Mouse (Mus musculus): ENCODE data around the gene Tmed3. TPM values are rescaled to one million over a fixed set of nuclear protein-coding genes. Genes with fewer than 3 reads are reported as not detected.

Tmed3 gene
- 82.4 and 87.7 TPM in 2 replicates for polyA plus RNA-seq (2012; rRNA removed)

- WGBS: 1% methylated on average over 52 of the region's 52 CpGs
- peak; percentile 26 for TF ChIP-seq POLR2A (IDR thresholded peaks at IDR 0.05; ENCODE audit: low read depth, low read length)
- TF ChIP-seq CTCF (conservative IDR thresholded peaks at IDR 0.05; ENCODE audit: insufficient read depth, insufficient read length, low read depth, low read length): peak; percentile 38; the same call in 1 of the 2 replicates
- DNase-seq: peak; percentile 95
- no peaks in the 10 kb centered on the region for H3K27me3 ChIP-seq (replicated peaks; ENCODE audit: control insufficient read depth, insufficient read depth, low read length)
- peak within 1 kb of the TSS; percentile 61 for H3K4me3 ChIP-seq (ENCODE audit: insufficient read depth, low read depth, low read length)
- H3K27ac ChIP-seq (ENCODE audit: insufficient read depth, low read depth, low read length): peak within 1 kb of the TSS; percentile 32; the same call in 1 of the 2 replicates
- no peaks in the 10 kb centered on the region for H3K36me3 ChIP-seq (ENCODE audit: control insufficient read depth, insufficient read depth, low read length)
- no peaks in the 10 kb centered on the region for H3K4me1 ChIP-seq (ENCODE audit: control insufficient read depth, insufficient read depth, low read length)
These were observed at the start of gene Tmed3 for GRCm38 (mm10) chr9:89704265-89705196. Gene Tmed3 (minus strand): TSS chr9:89705068.

GRCm38 (mm10) chr9:89740041-89740440, 35.2 kb upstream of the Tmed3 start:
- no peaks in the 10 kb centered on the region; the same call in 1 of the 2 replicates for H3K27me3 ChIP-seq (replicated peaks; ENCODE audit: control insufficient read depth, insufficient read depth, low read length)
- TF ChIP-seq CTCF (conservative IDR thresholded peaks at IDR 0.05; ENCODE audit: insufficient read depth, insufficient read length, low read depth, low read length): no peak
- TF ChIP-seq POLR2A (IDR thresholded peaks at IDR 0.05; ENCODE audit: low read depth, low read length): no peak
- DNase-seq: no peak
- H3K27ac ChIP-seq (ENCODE audit: insufficient read depth, low read depth, low read length): no peak overlapping the region
- H3K4me1 ChIP-seq (ENCODE audit: control insufficient read depth, insufficient read depth, low read length): no peaks in the 10 kb centered on the region
- H3K4me3 ChIP-seq (ENCODE audit: insufficient read depth, low read depth, low read length): no peak overlapping the region
- H3K36me3 ChIP-seq (ENCODE audit: control insufficient read depth, insufficient read depth, low read length): no peaks in the 10 kb centered on the region

GRCm38 (mm10) chr9:89738295-89738694, 33.4 kb upstream of the Tmed3 start, which contains the start of gene Ankrd34c:
Gene Ankrd34c (minus strand): TSS chr9:89738475.
- no peaks in the 10 kb centered on the region; the same call in 1 of the 2 replicates for H3K27me3 ChIP-seq (replicated peaks; ENCODE audit: control insufficient read depth, insufficient read depth, low read length)
- WGBS: 3% methylated on average over 8 of the region's 8 CpGs
- H3K4me3 ChIP-seq (ENCODE audit: insufficient read depth, low read depth, low read length): no peak within 1 kb of the TSS
- TF ChIP-seq CTCF (conservative IDR thresholded peaks at IDR 0.05; ENCODE audit: insufficient read depth, insufficient read length, low read depth, low read length) (no peak), POLR2A (IDR thresholded peaks at IDR 0.05; ENCODE audit: low read depth, low read length) (no peak)
- no peak for DNase-seq
- no peaks in the 10 kb centered on the region for H3K4me1 ChIP-seq (ENCODE audit: control insufficient read depth, insufficient read depth, low read length)
- H3K27ac ChIP-seq (ENCODE audit: insufficient read depth, low read depth, low read length): no peak within 1 kb of the TSS
- H3K36me3 ChIP-seq (ENCODE audit: control insufficient read depth, insufficient read depth, low read length): no peaks in the 10 kb centered on the region

GRCm38 (mm10) chr9:89737888-89738287, 33.0 kb upstream of the Tmed3 start:
- DNase-seq: no peak
- H3K27me3 ChIP-seq (replicated peaks; ENCODE audit: control insufficient read depth, insufficient read depth, low read length): no peaks in the 10 kb centered on the region; the same call in 1 of the 2 replicates
- no peak overlapping the region for H3K27ac ChIP-seq (ENCODE audit: insufficient read depth, low read depth, low read length)
- H3K4me1 ChIP-seq (ENCODE audit: control insufficient read depth, insufficient read depth, low read length): no peaks in the 10 kb centered on the region
- WGBS: 13% methylated on average over 6 of the region's 6 CpGs
- H3K4me3 ChIP-seq (ENCODE audit: insufficient read depth, low read depth, low read length): no peak overlapping the region
- TF ChIP-seq CTCF (conservative IDR thresholded peaks at IDR 0.05; ENCODE audit: insufficient read depth, insufficient read length, low read depth, low read length): no peak
- TF ChIP-seq POLR2A (IDR thresholded peaks at IDR 0.05; ENCODE audit: low read depth, low read length): no peak
- H3K36me3 ChIP-seq (ENCODE audit: control insufficient read depth, insufficient read depth, low read length): no peaks in the 10 kb centered on the region

- no peaks in the 10 kb centered on the region for H3K36me3 ChIP-seq (ENCODE audit: control insufficient read depth, insufficient read depth, low read length)
These were observed 32.3 kb upstream of the Tmed3 start for GRCm38 (mm10) chr9:89736932-89737705.

GRCm38 (mm10) chr9:89706906-89707305, 2.0 kb upstream of the Tmed3 start:
- H3K4me1 ChIP-seq (ENCODE audit: control insufficient read depth, insufficient read depth, low read length): no peaks in the 10 kb centered on the region
- no peak overlapping the region for H3K4me3 ChIP-seq (ENCODE audit: insufficient read depth, low read depth, low read length)
- no peaks in the 10 kb centered on the region for H3K36me3 ChIP-seq (ENCODE audit: control insufficient read depth, insufficient read depth, low read length)
- H3K27ac ChIP-seq (ENCODE audit: insufficient read depth, low read depth, low read length): no peak overlapping the region
- 27% methylated on average over 4 of the region's 4 CpGs for WGBS
- DNase-seq: peak; percentile 12
- TF ChIP-seq CTCF (conservative IDR thresholded peaks at IDR 0.05; ENCODE audit: insufficient read depth, insufficient read length, low read depth, low read length) (peak; percentile 37; the same call in 1 of the 2 replicates), POLR2A (IDR thresholded peaks at IDR 0.05; ENCODE audit: low read depth, low read length) (no peak)
- no peaks in the 10 kb centered on the region for H3K27me3 ChIP-seq (replicated peaks; ENCODE audit: control insufficient read depth, insufficient read depth, low read length)

More at GRCm38 (mm10) chr9:89736932-89737705, 32.3 kb upstream of the Tmed3 start:
- TF ChIP-seq POLR2A (IDR thresholded peaks at IDR 0.05; ENCODE audit: low read depth, low read length): no peak
- TF ChIP-seq CTCF (conservative IDR thresholded peaks at IDR 0.05; ENCODE audit: insufficient read depth, insufficient read length, low read depth, low read length): no peak
- DNase-seq: no peak
- H3K27me3 ChIP-seq (replicated peaks; ENCODE audit: control insufficient read depth, insufficient read depth, low read length): no peaks in the 10 kb centered on the region; the same call in 1 of the 2 replicates
- H3K27ac ChIP-seq (ENCODE audit: insufficient read depth, low read depth, low read length): no peak overlapping the region
- H3K4me3 ChIP-seq (ENCODE audit: insufficient read depth, low read depth, low read length): no peak overlapping the region
- 8% methylated on average over 20 of the region's 20 CpGs for WGBS
- no peaks in the 10 kb centered on the region for H3K4me1 ChIP-seq (ENCODE audit: control insufficient read depth, insufficient read depth, low read length)
